Mouse (Mus musculus) MEL (cell line): ENCODE data around the gene Fabp2. TPM values are rescaled to one million over a fixed set of nuclear protein-coding genes. Genes with fewer than 3 reads are reported as not detected.

Source experiments
- DNase-seq: peaks from one replicate; pipeline ENCODE4 v3.0.0; 2011; ENCODE audit warnings: low read depth, low spot score
- H3K27ac ChIP-seq: 2 replicates; pipeline ENCODE4 v1.5.1; 2012; ENCODE audit warnings: low read depth, mild to moderate bottlenecking, control low read depth, low read length, moderate library complexity; ENCODE audit not compliant: control insufficient read depth
- H3K27me3 ChIP-seq, 2 experiments: fragments of 150-350 bp in 1 of 2; sonication (generic) in 1 of 2; 2 replicates each; pipeline ENCODE4 v1.6.1; 2012; ENCODE audit warnings: low read length in 2 of 2, mild to moderate bottlenecking in 2 of 2, improper control_type of control experiment in 1 of 2, moderate library complexity in 1 of 2; ENCODE audit not compliant: insufficient read depth in 2 of 2, control insufficient read depth in 1 of 2
- H3K36me3 ChIP-seq, 2 experiments: 2 replicates each; pipeline ENCODE4 v1.6.1; 2012 to 2014; ENCODE audit warnings: low read length in 2 of 2, improper control_type of control experiment in 1 of 2, inconsistent platforms in 1 of 2, mild to moderate bottlenecking in 1 of 2; ENCODE audit not compliant: insufficient read depth in 2 of 2, control insufficient read depth in 1 of 2
- H3K4me1 ChIP-seq, 2 experiments: fragments of 150-350 bp in 1 of 2; sonication (generic) in 1 of 2; 2 replicates each; pipeline ENCODE4 v1.6.1; 2012; ENCODE audit warnings: low read length in 2 of 2, improper control_type of control experiment in 1 of 2, mild to moderate bottlenecking in 1 of 2; ENCODE audit not compliant: insufficient read depth in 2 of 2, control insufficient read depth in 1 of 2
- H3K4me3 ChIP-seq, 2 experiments: fragments of 150-350 bp in 1 of 2; sonication (generic) in 1 of 2; 2 replicates each; pipeline ENCODE4 v1.5.1; 2012; ENCODE audit warnings: low read depth in 2 of 2, low read length in 2 of 2, mild to moderate bottlenecking in 2 of 2, moderate library complexity in 2 of 2, control low read depth in 1 of 2, improper control_type of control experiment in 1 of 2; ENCODE audit not compliant: control insufficient read depth in 1 of 2, insufficient read depth in 1 of 2
- H3K79me2 ChIP-seq: 2 replicates; pipeline ENCODE4 v1.6.1; 2012; ENCODE audit warnings: mild to moderate bottlenecking, low read length, moderate library complexity; ENCODE audit not compliant: control insufficient read depth, poor library complexity, insufficient read depth
- H3K9ac ChIP-seq: 2 replicates; pipeline ENCODE4 v1.6.1; 2012; ENCODE audit warnings: low read depth, mild to moderate bottlenecking, control low read depth, low read length, moderate library complexity; ENCODE audit not compliant: control insufficient read depth, poor library complexity, severe bottlenecking
- H3K9me3 ChIP-seq: fragments of 150-350 bp; sonication (generic); replicated peaks from 2 replicates; pipeline ENCODE4 v1.6.1; 2012; ENCODE audit warnings: mild to moderate bottlenecking, low read length, improper control_type of control experiment, moderate library complexity; ENCODE audit not compliant: insufficient read depth
- BHLHE40 ChIP-seq: IDR thresholded peaks from 2 replicates; pipeline ENCODE4 v1.6.1; 2012; ENCODE audit warnings: low read depth, mild to moderate bottlenecking, inconsistent platforms, low read length, improper control_type of control experiment, borderline replicate concordance
- CHD1 ChIP-seq: IDR thresholded peaks from 2 replicates; pipeline ENCODE4 v1.6.1; 2012; ENCODE audit warnings: low read depth, mild to moderate bottlenecking, inconsistent platforms, low read length, improper control_type of control experiment
- CHD2 ChIP-seq: IDR thresholded peaks from 2 replicates; pipeline ENCODE4 v1.6.1; 2011; ENCODE audit warnings: low read length, improper control_type of control experiment
- E2F4 ChIP-seq: IDR thresholded peaks from 2 replicates; pipeline ENCODE4 v1.6.1; 2011; ENCODE audit warnings: low read depth, low read length, improper control_type of control experiment, borderline replicate concordance
- ELF1 ChIP-seq: IDR thresholded peaks from 2 replicates; pipeline ENCODE4 v1.6.1; 2014; ENCODE audit warnings: low read depth, mild to moderate bottlenecking, inconsistent platforms, low read length, improper control_type of control experiment, moderate library complexity
- EP300 ChIP-seq, 2 experiments: IDR thresholded peaks; 2 replicates each; pipeline ENCODE4 v1.6.1; 2011; ENCODE audit warnings: improper control_type of control experiment in 2 of 2, low read length in 2 of 2, low read depth in 1 of 2, mild to moderate bottlenecking in 1 of 2
- ETS1 ChIP-seq: IDR thresholded peaks from 2 replicates; pipeline ENCODE4 v1.6.1; 2012; ENCODE audit warnings: low read depth, mild to moderate bottlenecking, inconsistent platforms, low read length, improper control_type of control experiment, moderate library complexity
- GATA1 ChIP-seq: IDR thresholded peaks from 2 replicates; pipeline ENCODE4 v1.6.1; 2011; ENCODE audit warnings: low read depth, low read length, improper control_type of control experiment
- HCFC1 ChIP-seq: IDR thresholded peaks from 2 replicates; pipeline ENCODE4 v1.6.1; 2012; ENCODE audit warnings: low read depth, mild to moderate bottlenecking, inconsistent platforms, low read length, improper control_type of control experiment, moderate library complexity
- KAT2A ChIP-seq: conservative IDR thresholded peaks from 2 replicates; pipeline ENCODE4 v1.6.1; 2012; ENCODE audit warnings: low read depth, low read length, improper control_type of control experiment, inconsistent platforms
- MAX ChIP-seq: IDR thresholded peaks from 2 replicates; pipeline ENCODE4 v1.6.1; 2011; ENCODE audit warnings: low read length, improper control_type of control experiment
- MXI1 ChIP-seq: IDR thresholded peaks from 2 replicates; pipeline ENCODE4 v1.6.1; 2011; ENCODE audit warnings: mild to moderate bottlenecking, low read depth, low read length, improper control_type of control experiment
- POLR2AphosphoS5 ChIP-seq: IDR thresholded peaks from 2 replicates; pipeline ENCODE4 v1.6.1; 2012; ENCODE audit warnings: low read depth, borderline replicate concordance, mild to moderate bottlenecking, inconsistent platforms, low read length, moderate library complexity, mixed read lengths
- RCOR1 ChIP-seq: IDR thresholded peaks from 2 replicates; pipeline ENCODE4 v1.6.1; 2012; ENCODE audit warnings: low read depth, mild to moderate bottlenecking, inconsistent platforms, low read length, improper control_type of control experiment
- SIN3A ChIP-seq: IDR thresholded peaks from 2 replicates; pipeline ENCODE4 v1.6.1; 2012; ENCODE audit warnings: low read length, improper control_type of control experiment, inconsistent platforms
- SMC3 ChIP-seq: IDR thresholded peaks from 2 replicates; pipeline ENCODE4 v1.6.1; 2011; ENCODE audit warnings: low read depth, low read length, improper control_type of control experiment
- TAL1 ChIP-seq: IDR thresholded peaks from 2 replicates; pipeline ENCODE4 v1.6.1; 2012; ENCODE audit warnings: mild to moderate bottlenecking, inconsistent platforms, low read length, moderate library complexity, mixed read lengths
- TBP ChIP-seq: IDR thresholded peaks from 2 replicates; pipeline ENCODE4 v1.8.0; 2011; ENCODE audit warnings: low read depth, low read length, improper control_type of control experiment
- TCF12 ChIP-seq: IDR thresholded peaks from 2 replicates; pipeline ENCODE4 v1.6.1; 2014; ENCODE audit warnings: low read depth, mild to moderate bottlenecking, inconsistent platforms, low read length, improper control_type of control experiment, moderate library complexity
- USF2 ChIP-seq, 2 experiments: IDR thresholded peaks; 2 replicates each; pipeline ENCODE4 v1.6.1; 2011 to 2012; ENCODE audit warnings: improper control_type of control experiment in 2 of 2, low read length in 2 of 2, borderline replicate concordance in 1 of 2, inconsistent platforms in 1 of 2, low read depth in 1 of 2, mild to moderate bottlenecking in 1 of 2; ENCODE audit not compliant: insufficient read depth in 1 of 2
- ZKSCAN1 ChIP-seq: IDR thresholded peaks from 2 replicates; pipeline ENCODE4 v1.6.1; 2012; ENCODE audit warnings: low read depth, mild to moderate bottlenecking, inconsistent platforms, low read length, improper control_type of control experiment, moderate library complexity
- ZNF384 ChIP-seq: IDR thresholded peaks from 2 replicates; pipeline ENCODE4 v1.6.1; 2012; ENCODE audit warnings: low read depth, mild to moderate bottlenecking, inconsistent platforms, low read length, improper control_type of control experiment
- polyA plus RNA-seq, 2 experiments: library from polyadenylated mRNA; stranded (reverse) in 1 of 2; unstranded in 1 of 2; fragments of >175 nt in 1 of 2; fragments of >200 nt in 1 of 2; gene quantifications; 2 replicates each; pipeline versions ENCODE4 v1.2.1 to v1.2.4; 2012; ENCODE audit warnings: low replicate concordance in 2 of 2, low read depth in 1 of 2; ENCODE audit not compliant: insufficient read length in 2 of 2, insufficient read depth in 1 of 2, missing spikeins in 1 of 2
- total RNA-seq: library from RNA; depleted of rRNA; stranded (reverse); fragments of 300-350 nt; gene quantifications from 2 replicates; pipeline ENCODE4 v1.2.3, GENCODE M21; 2012

Gene Fabp2
- total and polyA plus RNA-seq, 3 experiments: not detected

GRCm38 (mm10) chr3:122907841-122908240 is 13.0 kb downstream of the Fabp2 start:
- DNase-seq: no peak
- Histone ChIP-seq H3K4me3 (no peak overlapping the region), H3K9me3 (no peaks in the 10 kb centered on the region), H3K79me2 (no peaks in the 10 kb centered on the region), H3K36me3 (no peaks in the 10 kb centered on the region), H3K27me3 (no peaks in the 10 kb centered on the region), H3K9ac (no peak overlapping the region), H3K27ac (no peak overlapping the region), H3K4me1 (no peaks in the 10 kb centered on the region)
- TF ChIP-seq POLR2AphosphoS5 (no peak), ZKSCAN1 (no peak), MAX (no peak)

GRCm38 (mm10) chr3:122915493-122915892 is 20.6 kb downstream of the Fabp2 start:
- Histone ChIP-seq H3K36me3 (peaks cover 0 to 32% of the 10 kb centered on the region in 2 experiments; a peak in 2 of 4 replicates), H3K79me2 (no peaks in the 10 kb centered on the region), H3K4me3 (no peak overlapping the region), H3K9me3 (no peaks in the 10 kb centered on the region), H3K9ac (no peak overlapping the region), H3K4me1 (peaks cover 16 to 29% of the 10 kb centered on the region in 2 experiments), H3K27ac (no peak overlapping the region), H3K27me3 (no peaks in the 10 kb centered on the region)
- peak; percentile 77 for TF ChIP-seq GATA1
- TF ChIP-seq TBP: no peak
- TF ChIP-seq HCFC1: no peak
- TF ChIP-seq SIN3A: no peak
- no peak for TF ChIP-seq USF2 (IDR thresholded peaks at IDR 0.05; ENCODE audit: borderline replicate concordance in 1 of 2, insufficient read depth in 1 of 2, low read depth in 1 of 2, low read length in 2 of 2)
- TF ChIP-seq POLR2AphosphoS5: no peak
- no peak for TF ChIP-seq MXI1
- peak; percentile 92 for TF ChIP-seq RCOR1
- peak; percentile 58; the same call in 1 of the 2 replicates for TF ChIP-seq TAL1
- TF ChIP-seq ETS1: peak; percentile 56
- no peak for TF ChIP-seq SMC3
- TF ChIP-seq ZNF384: no peak
- 0 out of 2 replicates have a peak, but pooled peaks have one; percentile 9 for TF ChIP-seq ELF1
- TF ChIP-seq TCF12: peak; percentile 78
- TF ChIP-seq E2F4: no peak
- peak; percentile 50; the same call in 1 of the 2 replicates for TF ChIP-seq BHLHE40
- no peak for TF ChIP-seq CHD1
- TF ChIP-seq MAX: no peak
- no peak for TF ChIP-seq KAT2A
- no peak for TF ChIP-seq CHD2
- peak; percentile 67 to 77 for TF ChIP-seq EP300 (IDR thresholded peaks at IDR 0.05; ENCODE audit: low read depth in 1 of 2, low read length in 2 of 2)
- peak; percentile 59 for DNase-seq
